Mouse (Mus musculus): ENCODE results near the gene Rps15a. TPM values are rescaled to one million over a fixed set of nuclear protein-coding genes. Genes with fewer than 3 reads are reported as not detected.

Gene Rps15a
- polyA plus RNA-seq, 1 experiment from 2014 or later: 579 TPM

GRCm38 (mm10) chr7:118111128-118111527 is 4.9 kb downstream of the Rps15a start:
- no peak overlapping the region for H3K27ac ChIP-seq
- H3K4me1 ChIP-seq: peaks cover 54% of the 10 kb centered on the region
- H3K4me3 ChIP-seq (replicated peaks): no peak overlapping the region
- peak overlapping the region; percentile 24 for H3K4me2 ChIP-seq
- H3K36me3 ChIP-seq (replicated peaks): peaks cover 86% of the 10 kb centered on the region
- no peaks in the 10 kb centered on the region for H3K9me3 ChIP-seq
- no peaks in the 10 kb centered on the region for H3K27me3 ChIP-seq
- 84% methylated on average over 3 of the region's 3 CpGs for WGBS
- no peak overlapping the region; the same call in 1 of the 2 replicates for H3K9ac ChIP-seq
- ATAC-seq (ENCODE audit: low FRiP score): no peak

- Histone ChIP-seq H3K4me2 (no peak overlapping the region), H3K27me3 (no peaks in the 10 kb centered on the region), H3K4me3 (replicated peaks) (no peak overlapping the region), H3K27ac (no peak overlapping the region), H3K36me3 (replicated peaks) (peaks cover 83% of the 10 kb centered on the region), H3K9ac (no peak overlapping the region), H3K9me3 (no peaks in the 10 kb centered on the region), H3K4me1 (peaks cover 29% of the 10 kb centered on the region)
- no peak for ATAC-seq (ENCODE audit: low FRiP score)
- WGBS: 60% methylated on average over 1 of the region's 1 CpGs
These were observed 8.3 kb downstream of the Rps15a start for GRCm38 (mm10) chr7:118107671-118108070.

DNA sequence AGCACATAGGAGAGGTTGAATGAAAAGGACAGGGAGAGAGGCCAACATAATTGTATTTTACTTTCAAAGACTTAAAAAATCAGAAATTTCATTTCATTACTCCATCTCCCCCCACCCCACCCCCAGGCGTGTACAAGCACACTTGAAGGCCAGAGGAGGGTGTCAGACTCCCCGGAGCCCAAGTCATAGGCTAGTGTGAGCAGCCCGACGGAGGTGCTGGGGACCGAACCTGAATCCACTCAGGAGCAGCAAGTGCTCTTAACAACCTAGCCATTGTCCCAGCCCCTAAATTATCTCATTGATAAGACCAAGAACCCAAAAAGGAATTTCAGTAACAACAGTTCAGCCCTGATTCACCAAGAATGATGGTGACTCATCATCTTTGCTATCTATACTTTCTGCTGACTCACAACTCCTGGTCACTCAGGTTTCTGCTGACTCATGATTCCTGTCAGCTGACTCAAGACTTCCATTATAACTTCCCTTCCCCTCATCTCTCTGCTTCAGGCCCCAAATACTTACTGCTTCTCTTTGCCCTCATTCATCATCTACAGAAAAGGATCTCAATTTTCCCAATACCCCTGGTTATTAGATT is 11.4 kb downstream of the Rps15a start:
- 79% methylated on average over 5 of the region's 5 CpGs for WGBS
- no peak for ATAC-seq (ENCODE audit: low FRiP score)
- Histone ChIP-seq H3K9me3 (no peaks in the 10 kb centered on the region), H3K36me3 (replicated peaks) (peaks cover 52% of the 10 kb centered on the region), H3K4me3 (replicated peaks) (no peak overlapping the region), H3K4me2 (no peak overlapping the region), H3K4me1 (peaks cover 4% of the 10 kb centered on the region; the same call in 1 of the 2 replicates), H3K27ac (no peak overlapping the region), H3K27me3 (no peaks in the 10 kb centered on the region), H3K9ac (no peak overlapping the region)

DNA sequence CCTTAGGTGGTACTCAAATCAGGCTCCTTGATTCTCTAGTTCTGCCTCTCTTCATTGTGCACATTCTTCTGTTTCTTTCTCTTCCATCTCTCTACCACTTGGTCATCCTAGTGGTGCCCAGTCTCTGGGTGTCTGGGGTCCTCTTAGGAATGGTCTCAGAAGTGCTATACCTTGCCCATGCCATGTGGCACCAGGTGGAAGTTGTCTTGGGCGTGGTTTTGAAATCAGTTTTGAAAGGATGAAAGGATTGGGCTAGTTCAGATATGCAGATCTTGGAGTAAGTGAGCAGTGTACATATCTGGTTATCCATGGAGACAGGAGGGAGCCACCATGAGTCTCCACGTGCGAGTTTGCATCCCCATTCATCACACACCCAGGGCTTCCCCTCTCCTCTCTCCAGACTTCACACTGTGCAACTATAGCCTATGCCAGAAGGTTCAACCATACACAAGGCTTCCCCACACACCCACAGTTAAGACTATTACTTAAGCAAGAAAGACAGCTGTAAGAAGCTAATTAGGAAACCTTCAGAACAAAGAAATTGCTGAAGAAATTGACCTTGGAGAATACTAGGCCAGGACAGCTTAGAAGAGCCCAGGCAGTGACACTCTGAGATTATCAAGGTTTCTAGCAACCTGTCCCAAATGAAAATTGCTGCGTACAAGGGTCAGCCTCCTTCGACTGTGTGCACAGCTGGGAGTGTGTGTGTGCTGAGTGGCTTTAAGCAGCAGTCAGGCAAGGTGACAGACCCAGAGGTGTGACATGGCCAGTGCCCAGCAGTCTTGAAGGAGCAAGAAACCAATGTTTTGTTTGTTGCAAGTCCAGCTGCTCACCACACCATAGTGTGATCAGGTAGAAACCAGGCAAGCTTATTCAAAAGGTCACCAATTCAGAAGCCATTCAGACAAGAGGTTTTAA is 12.3 kb downstream of the Rps15a start:
- Histone ChIP-seq H3K36me3 (replicated peaks) (peaks cover 44% of the 10 kb centered on the region), H3K4me1 (peaks cover 4% of the 10 kb centered on the region; the same call in 1 of the 2 replicates), H3K4me3 (replicated peaks) (no peak overlapping the region), H3K27ac (peak overlapping the region; percentile 19; the same call in 1 of the 2 replicates), H3K9ac (no peak overlapping the region), H3K27me3 (no peaks in the 10 kb centered on the region), H3K4me2 (no peak overlapping the region), H3K9me3 (no peaks in the 10 kb centered on the region)
- ATAC-seq (ENCODE audit: low FRiP score): no peak
- WGBS: 46% methylated on average over 5 of the region's 5 CpGs

DNA sequence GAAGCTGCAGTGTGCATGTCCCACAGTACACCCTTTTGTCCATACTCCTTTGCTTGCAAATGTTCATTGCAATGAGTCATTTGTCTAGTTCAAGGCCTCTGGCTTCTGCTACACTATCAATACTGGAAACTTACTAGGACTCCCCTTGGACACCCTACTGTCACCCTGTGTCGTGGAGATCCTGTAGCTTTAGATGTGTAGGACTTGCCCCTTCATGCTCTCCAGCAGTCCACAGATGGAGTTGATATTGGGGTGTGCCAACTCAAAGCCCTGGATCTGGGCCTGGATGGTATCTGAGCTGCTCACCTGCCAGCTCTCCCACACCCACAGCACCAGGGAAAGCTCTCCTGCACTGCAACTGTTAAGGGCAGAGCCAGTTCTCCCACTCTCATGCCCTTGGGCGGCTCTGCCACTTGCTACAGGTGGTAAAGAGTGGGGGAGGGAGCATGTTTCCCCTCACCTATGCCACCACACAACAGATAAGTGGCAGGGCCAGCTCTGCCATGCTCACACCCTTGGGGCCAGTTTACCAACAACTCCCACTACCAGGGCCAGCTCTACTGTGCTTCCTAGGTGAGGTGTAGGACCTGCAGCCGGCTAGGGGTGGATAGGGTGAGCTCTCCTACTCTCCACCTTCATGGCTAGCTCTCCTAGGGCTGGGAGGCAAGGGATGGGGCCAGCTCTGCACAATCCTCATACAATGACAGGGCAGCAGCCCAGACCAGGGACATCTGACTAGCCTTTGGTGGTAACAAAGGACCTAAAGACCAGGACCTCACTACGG is 13.1 kb downstream of the Rps15a start:
- Histone ChIP-seq H3K27ac (peak overlapping the region; percentile 27), H3K9ac (no peak overlapping the region), H3K4me1 (peaks cover 4% of the 10 kb centered on the region; the same call in 1 of the 2 replicates), H3K4me3 (replicated peaks) (no peak overlapping the region), H3K36me3 (replicated peaks) (peaks cover 35% of the 10 kb centered on the region), H3K9me3 (no peaks in the 10 kb centered on the region), H3K4me2 (no peak overlapping the region), H3K27me3 (no peaks in the 10 kb centered on the region)
- 53% methylated on average over 4 of the region's 4 CpGs for WGBS
- peak; percentile 27 for ATAC-seq (ENCODE audit: low FRiP score)

GRCm38 (mm10) chr7:118102231-118102630 is 13.8 kb downstream of the Rps15a start:
- ATAC-seq (ENCODE audit: low FRiP score): peak; percentile 24; the same call in 1 of the 2 replicates
- Histone ChIP-seq H3K4me1 (peaks cover 4% of the 10 kb centered on the region; the same call in 1 of the 2 replicates), H3K4me2 (no peak overlapping the region), H3K36me3 (replicated peaks) (peaks cover 29% of the 10 kb centered on the region), H3K4me3 (replicated peaks) (no peak overlapping the region), H3K9ac (no peak overlapping the region), H3K9me3 (no peaks in the 10 kb centered on the region), H3K27ac (no peak overlapping the region), H3K27me3 (no peaks in the 10 kb centered on the region)
- 50% methylated on average over 4 of the region's 4 CpGs for WGBS

DNA sequence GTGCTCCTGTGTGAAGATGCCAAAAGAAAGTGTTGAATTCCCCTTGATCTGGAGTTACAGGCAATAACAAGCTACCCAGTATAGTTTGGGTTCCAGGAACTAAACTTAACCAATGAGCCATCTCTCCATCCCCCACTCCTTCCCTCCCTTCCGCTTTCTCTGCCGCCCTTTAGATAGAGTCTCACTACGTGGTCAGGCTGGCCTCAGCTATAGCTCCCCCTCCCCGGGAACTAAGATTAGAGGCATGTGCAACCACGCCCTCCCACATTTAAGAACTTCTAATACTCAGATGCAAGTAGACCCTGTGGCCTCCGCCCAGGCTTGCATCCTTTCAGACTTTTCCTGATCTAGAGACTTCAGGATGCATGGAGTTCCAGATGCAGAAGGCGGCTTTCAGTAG is 18.4 kb downstream of the Rps15a start:
- Histone ChIP-seq H3K9ac (no peak overlapping the region), H3K27ac (no peak overlapping the region), H3K9me3 (no peaks in the 10 kb centered on the region), H3K27me3 (no peaks in the 10 kb centered on the region), H3K4me1 (no peaks in the 10 kb centered on the region; the same call in 1 of the 2 replicates), H3K4me3 (replicated peaks) (no peak overlapping the region), H3K36me3 (replicated peaks) (no peaks in the 10 kb centered on the region), H3K4me2 (no peak overlapping the region)
- no peak for ATAC-seq (ENCODE audit: low FRiP score)
- 76% methylated on average over 7 of the region's 7 CpGs for WGBS

- H3K27ac ChIP-seq: no peak overlapping the region
- H3K4me3 ChIP-seq (replicated peaks): no peak overlapping the region
- no peak for ATAC-seq (ENCODE audit: low FRiP score)
- no peaks in the 10 kb centered on the region for H3K27me3 ChIP-seq
- no peak overlapping the region for H3K9ac ChIP-seq
- H3K36me3 ChIP-seq (replicated peaks): no peaks in the 10 kb centered on the region
- no peak overlapping the region for H3K4me2 ChIP-seq
- 87% methylated on average over 4 of the region's 4 CpGs for WGBS
- H3K9me3 ChIP-seq: no peaks in the 10 kb centered on the region
- H3K4me1 ChIP-seq: no peaks in the 10 kb centered on the region
These were observed 36.0 kb downstream of the Rps15a start for GRCm38 (mm10) chr7:118079987-118080386.

- H3K36me3 ChIP-seq (replicated peaks): no peaks in the 10 kb centered on the region
- 92% methylated on average over 5 of the region's 5 CpGs for WGBS
- no peak for ATAC-seq (ENCODE audit: low FRiP score)
- no peaks in the 10 kb centered on the region for H3K9me3 ChIP-seq
- no peak overlapping the region for H3K27ac ChIP-seq
- no peaks in the 10 kb centered on the region for H3K4me1 ChIP-seq
- H3K9ac ChIP-seq: no peak overlapping the region
- no peak overlapping the region for H3K4me3 ChIP-seq (replicated peaks)
- H3K27me3 ChIP-seq: no peaks in the 10 kb centered on the region
- H3K4me2 ChIP-seq: no peak overlapping the region
These were observed 36.9 kb downstream of the Rps15a start for GRCm38 (mm10) chr7:118079097-118079496.

DNA sequence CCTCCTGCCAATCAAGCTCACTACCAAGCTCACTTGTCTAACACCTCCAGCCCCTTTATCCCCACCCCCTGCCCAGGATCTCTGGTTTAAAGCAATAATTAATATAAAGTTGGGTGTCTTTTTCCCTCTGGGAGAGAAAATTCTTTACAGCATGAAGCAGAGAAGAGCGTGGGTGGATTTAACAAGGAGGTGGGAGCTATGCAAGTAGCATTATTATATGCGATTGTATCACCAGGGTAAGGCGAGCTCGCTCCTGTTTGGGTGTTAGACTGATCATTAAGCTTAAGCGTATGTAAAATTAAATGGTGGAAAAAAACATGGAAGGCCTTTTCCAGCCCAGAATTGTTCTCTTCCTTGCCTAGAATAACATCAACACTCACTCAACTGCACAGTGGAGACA is 48.7 kb downstream of the Rps15a start:
- H3K4me1 ChIP-seq: no peaks in the 10 kb centered on the region
- H3K4me2 ChIP-seq: no peak overlapping the region
- no peaks in the 10 kb centered on the region for H3K9me3 ChIP-seq
- no peak overlapping the region for H3K9ac ChIP-seq
- H3K4me3 ChIP-seq (replicated peaks): no peak overlapping the region
- WGBS: 95% methylated on average over 5 of the region's 5 CpGs
- ATAC-seq (ENCODE audit: low FRiP score): no peak
- H3K36me3 ChIP-seq (replicated peaks): no peaks in the 10 kb centered on the region
- H3K27ac ChIP-seq: no peak overlapping the region
- no peaks in the 10 kb centered on the region for H3K27me3 ChIP-seq

DNA sequence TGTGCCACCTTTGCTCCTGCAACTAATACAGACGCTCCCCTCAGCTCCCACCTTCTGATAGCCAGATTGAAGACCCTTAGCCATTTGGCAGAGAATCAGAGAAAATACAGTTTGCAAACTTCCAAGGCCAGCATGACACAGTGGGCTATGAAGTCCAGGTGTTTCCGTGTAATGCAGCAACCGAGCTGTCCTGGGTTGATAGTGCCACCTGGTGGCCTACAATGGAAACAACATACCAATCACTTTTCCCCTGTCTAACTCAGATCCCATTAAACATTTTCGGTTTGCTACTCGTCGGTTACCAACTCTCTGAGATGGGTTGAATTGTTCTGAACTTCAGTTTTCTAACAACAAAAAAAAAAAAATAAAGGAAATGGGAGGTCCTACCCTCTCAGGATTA is 59.7 kb downstream of the Rps15a start:
- Histone ChIP-seq H3K9me3 (peaks cover 9% of the 10 kb centered on the region; the same call in 1 of the 2 replicates), H3K9ac (no peak overlapping the region), H3K27me3 (no peaks in the 10 kb centered on the region), H3K4me1 (no peaks in the 10 kb centered on the region), H3K4me2 (no peak overlapping the region), H3K27ac (no peak overlapping the region), H3K36me3 (replicated peaks) (no peaks in the 10 kb centered on the region), H3K4me3 (replicated peaks) (no peak overlapping the region)
- no peak for ATAC-seq (ENCODE audit: low FRiP score)
- WGBS: 87% methylated on average over 6 of the region's 6 CpGs
